Mouse (Mus musculus) spleen, adult 2 months (tissue): Measurements from ENCODE around the gene Ostf1.

Source experiments
- CTCF ChIP-seq: fragments of 200-500 bp; IDR thresholded peaks from 2 replicates; pipeline ENCODE4 v1.5.1; 2011; ENCODE audit warnings: mild to moderate bottlenecking, inconsistent platforms; ENCODE audit not compliant: insufficient read depth, insufficient read length, insufficient replicate concordance; ENCODE audit errors: extremely low read depth
- POLR2A ChIP-seq: fragments of 200-500 bp; IDR thresholded peaks from 2 replicates; pipeline ENCODE4 v1.6.1; 2011; ENCODE audit warnings: low read depth, low read length, inconsistent platforms

DNA sequence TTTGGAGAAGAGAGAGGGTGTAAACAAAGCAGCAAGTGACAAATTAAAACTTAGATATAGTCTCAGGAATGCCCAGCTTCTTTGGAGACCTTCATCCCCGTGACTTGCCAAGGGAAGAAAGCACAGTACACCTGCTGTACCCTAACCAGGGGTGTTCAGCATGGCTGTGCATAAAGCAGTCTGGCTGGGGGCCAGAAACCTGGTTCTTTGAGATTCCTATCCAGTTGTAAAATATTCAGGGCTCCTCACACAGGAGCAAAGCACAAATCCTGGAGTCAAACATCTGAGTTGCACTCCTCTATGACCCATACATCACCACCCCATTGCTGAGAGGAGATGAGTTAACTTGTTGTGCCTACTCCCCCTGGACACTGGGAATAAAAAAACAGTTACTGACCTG, 2.0 kb downstream of the Ostf1 start:
- TF ChIP-seq POLR2A (no peak), CTCF (no peak)
